Mouse (Mus musculus): ENCODE results near the gene Fyb2.

GRCm38 (mm10) chr4:104929165-104929564 is 15.9 kb downstream of the Fyb2 start:
- TF ChIP-seq CTCF (IDR thresholded peaks at IDR 0.05; ENCODE audit: low read depth), result no peak
- TF ChIP-seq EP300 (IDR thresholded peaks at IDR 0.05; ENCODE audit: low read depth), result no peak
